Mouse (Mus musculus) liver, postnatal 0 days (tissue): Measurements from ENCODE around the gene Gm17428.

ENCODE experiments used
- CTCF ChIP-seq: sonication (generic); IDR thresholded peaks from 2 replicates; pipeline ENCODE4 v1.5.1; 2016; ENCODE audit warnings: antibody characterized with exemption, low read depth
- EP300 ChIP-seq: IDR thresholded peaks from 2 replicates; pipeline ENCODE4 v1.6.1; 2016; ENCODE audit warnings: antibody characterized with exemption, low read depth, mild to moderate bottlenecking

- no peak for TF ChIP-seq CTCF
- no peak for TF ChIP-seq EP300
Measured at GRCm38 (mm10) chr14:55006541-55006940, 29.8 kb downstream of the Gm17428 start.
